Mouse (Mus musculus) urinary bladder, postnatal 14 days (tissue): ENCODE data around the gene Rplp2.
"Not testable (repeated sequence)": the region's sequence is repeated elsewhere in the genome, so short reads cannot be mapped to it uniquely, and the experiment has no call there.

Experiments
- DNase-seq: peaks from one replicate; pipeline ENCODE4 v3.0.0; 2021; ENCODE audit warnings: low spot score

Rplp2 gene

GRCm38 (mm10) chr7:141446374-141446773 lies 796 bp upstream of the Rplp2 start:
- DNase-seq: not testable (repeated sequence)

GRCm38 (mm10) chr7:141451928-141452327 lies 4.8 kb downstream of the Rplp2 start:
- DNase-seq: no peak

GRCm38 (mm10) chr7:141453636-141454035 lies 6.5 kb downstream of the Rplp2 start:
- DNase-seq: no peak

- DNase-seq: peak; percentile 97
Observed at GRCm38 (mm10) chr7:141454967-141455551, 7.9 kb downstream of the Rplp2 start, which contains the start of gene Pnpla2. Pnpla2 (plus strand) TSS chr7:141455198.

- DNase-seq: peak; percentile 79
Observed at GRCm38 (mm10) chr7:141455610-141456314, 8.6 kb downstream of the Rplp2 start.

GRCm38 (mm10) chr7:141456739-141457138 lies 9.6 kb downstream of the Rplp2 start:
- peak; percentile 65 for DNase-seq

- no peak for DNase-seq
Observed at GRCm38 (mm10) chr7:141457236-141457635, 10.1 kb downstream of the Rplp2 start.

GRCm38 (mm10) chr7:141457986-141458660 lies 11.0 kb downstream of the Rplp2 start:
- no peak for DNase-seq

- DNase-seq: no peak
Observed at GRCm38 (mm10) chr7:141458661-141459060, 11.5 kb downstream of the Rplp2 start.

- DNase-seq: no peak
Observed at GRCm38 (mm10) chr7:141459301-141459711, 12.1 kb downstream of the Rplp2 start.

GRCm38 (mm10) chr7:141460001-141460390 lies 12.8 kb downstream of the Rplp2 start:
- DNase-seq: no peak

- no peak for DNase-seq
Observed at GRCm38 (mm10) chr7:141460391-141461113, 13.4 kb downstream of the Rplp2 start, which contains the start of gene Cracr2b. Cracr2b (plus strand) TSS chr7:141461094.

- DNase-seq: no peak
Observed at GRCm38 (mm10) chr7:141461521-141462332, 14.6 kb downstream of the Rplp2 start.

- DNase-seq: no peak
Observed at GRCm38 (mm10) chr7:141462333-141462821, 15.2 kb downstream of the Rplp2 start.

GRCm38 (mm10) chr7:141463824-141464602 lies 16.8 kb downstream of the Rplp2 start:
- no peak for DNase-seq

- DNase-seq: peak; percentile 67
Observed at GRCm38 (mm10) chr7:141464603-141465201, 17.5 kb downstream of the Rplp2 start.

GRCm38 (mm10) chr7:141465388-141466044 lies 18.3 kb downstream of the Rplp2 start:
- DNase-seq: no peak

GRCm38 (mm10) chr7:141466045-141466394 lies 18.9 kb downstream of the Rplp2 start:
- no peak for DNase-seq

GRCm38 (mm10) chr7:141466607-141467148 lies 19.5 kb downstream of the Rplp2 start:
- no peak for DNase-seq
